Mouse (Mus musculus) limb, embryonic 12.5 days (tissue): ENCODE results near the gene Tcte2. TPM values are rescaled to one million over a fixed set of nuclear protein-coding genes. Genes with fewer than 3 reads are reported as not detected.

Experiments
- ATAC-seq: fragments of 200-750 bp; cut with Nextera tagmentation; 2 replicates; pipeline ENCODE4 v1.8.0; 2017; ENCODE audit warnings: low read depth, moderate TSS enrichment; ENCODE audit not compliant: insufficient number of reproducible peaks, insufficient read depth, low FRiP score, low TSS enrichment
- H3K27ac ChIP-seq: fragments of 300-500 bp; sonication (generic); 2 replicates; pipeline ENCODE4 v1.5.1; 2016; ENCODE audit warnings: mild to moderate bottlenecking, moderate library complexity
- H3K27me3 ChIP-seq: fragments of 300-500 bp; sonication (generic); 2 replicates; pipeline ENCODE4 v1.6.1; 2016; ENCODE audit warnings: mild to moderate bottlenecking, moderate library complexity
- H3K36me3 ChIP-seq: fragments of 300-500 bp; sonication (generic); 2 replicates; pipeline ENCODE4 v1.6.1; 2016; ENCODE audit warnings: mild to moderate bottlenecking, moderate library complexity
- H3K4me1 ChIP-seq: fragments of 300-500 bp; sonication (generic); replicated peaks from 2 replicates; pipeline ENCODE4 v1.6.1; 2016
- H3K4me2 ChIP-seq: fragments of 300-500 bp; sonication (generic); 2 replicates; pipeline ENCODE4 v1.6.1; 2016; ENCODE audit warnings: mild to moderate bottlenecking, moderate library complexity
- H3K4me3 ChIP-seq: fragments of 300-500 bp; sonication (generic); replicated peaks from 2 replicates; pipeline ENCODE4 v1.5.1; 2016; ENCODE audit warnings: mild to moderate bottlenecking
- H3K9ac ChIP-seq: fragments of 300-500 bp; sonication (generic); replicated peaks from 2 replicates; pipeline ENCODE4 v1.6.1; 2016; ENCODE audit warnings: mild to moderate bottlenecking, moderate library complexity
- H3K9me3 ChIP-seq: fragments of 300-500 bp; sonication (generic); 2 replicates; pipeline ENCODE4 v1.6.1; 2016; ENCODE audit warnings: mild to moderate bottlenecking, moderate library complexity
- WGBS: fragments of 180-500 bp; shearing (Covaris S2); methylation state at CpG from one replicate; pipeline ENCODE4 v1.1.7; 2016; 5-methylcytosine and 5-hydroxymethylcytosine counted together
- polyA plus RNA-seq: library from polyadenylated mRNA; unstranded; fragments of >200 nt; fragmentation: Nextera tagmentation; extraction: Ambion mirVana; gene quantifications from 2 replicates; pipeline ENCODE4 v1.2.1, GENCODE M21; 2016

Tcte2 gene
- polyA plus RNA-seq, 1 experiment from 2014 or later, result 5.7 TPM

DNA sequence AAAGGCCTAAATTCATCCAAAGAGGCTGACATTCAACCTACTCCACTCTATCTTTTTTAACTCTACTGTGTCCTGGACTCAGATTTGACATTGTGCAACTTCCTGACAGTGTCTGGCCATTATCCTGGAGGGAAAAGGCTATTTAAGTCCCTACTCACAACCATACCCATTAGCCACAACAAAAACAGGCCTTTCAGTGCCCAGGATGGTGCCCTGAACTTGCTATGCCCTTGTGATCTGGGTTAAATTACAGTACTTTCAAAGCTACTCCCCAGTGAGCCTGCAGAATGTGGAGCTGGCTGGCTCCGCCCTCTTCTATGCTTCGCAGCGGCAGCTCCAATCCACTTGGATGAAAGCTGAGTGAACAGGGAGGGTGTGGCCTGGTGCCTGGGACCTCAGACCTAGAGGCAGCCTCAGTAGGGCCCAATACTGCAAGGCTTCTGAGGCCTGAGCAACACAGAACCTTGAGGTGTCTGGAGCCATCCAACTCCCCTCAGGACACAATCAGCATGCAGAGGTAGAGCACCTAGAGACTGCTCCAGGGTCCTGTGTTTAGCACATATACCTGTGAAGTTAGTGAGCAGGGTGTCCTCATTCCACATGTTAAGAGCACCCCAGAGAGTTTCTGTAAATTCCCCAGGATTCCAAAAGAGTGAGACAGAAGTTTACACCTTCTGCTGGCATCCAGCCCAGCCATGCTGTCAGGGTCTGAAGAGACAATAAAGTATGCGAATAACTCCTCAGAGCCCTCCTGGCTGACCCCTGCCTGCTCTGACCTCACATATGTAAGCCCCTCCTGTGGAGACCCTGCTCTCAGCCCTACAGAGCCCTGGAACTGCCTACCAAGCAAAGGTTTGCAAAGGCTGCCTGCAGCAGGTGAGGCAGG lies 61.3 kb downstream of the Tcte2 start:
- no peak overlapping the region for H3K4me2 ChIP-seq
- 16% methylated on average over 4 of the region's 4 CpGs for WGBS
- H3K4me1 ChIP-seq, result peaks cover 33% of the 10 kb centered on the region
- no peak overlapping the region for H3K9ac ChIP-seq
- no peaks in the 10 kb centered on the region for H3K9me3 ChIP-seq
- no peaks in the 10 kb centered on the region for H3K27me3 ChIP-seq
- ATAC-seq, result peak; percentile 91
- no peak overlapping the region for H3K4me3 ChIP-seq
- H3K36me3 ChIP-seq, result no peaks in the 10 kb centered on the region
- peak overlapping the region; percentile 71 for H3K27ac ChIP-seq

DNA sequence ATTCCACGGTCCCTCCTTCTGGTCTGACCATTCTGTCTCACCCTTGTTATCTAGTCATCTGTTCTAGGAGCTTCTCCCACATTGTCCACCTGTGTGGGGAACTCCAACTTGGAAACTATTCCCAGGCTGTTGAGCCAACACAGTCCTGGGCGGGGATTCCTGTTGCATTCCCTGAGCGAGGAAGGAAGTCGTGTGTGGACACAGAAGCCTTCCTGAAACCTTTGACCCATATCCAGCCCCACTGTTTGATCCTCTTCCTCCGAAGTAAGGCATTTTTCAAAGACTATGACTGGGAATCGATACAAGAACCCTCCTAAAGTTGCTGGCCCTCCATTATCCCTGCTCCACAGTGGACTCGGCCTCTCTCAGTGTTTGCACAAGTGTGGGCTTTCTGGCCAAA lies 61.9 kb downstream of the Tcte2 start:
- Histone ChIP-seq H3K4me2 (no peak overlapping the region), H3K9me3 (no peaks in the 10 kb centered on the region), H3K36me3 (no peaks in the 10 kb centered on the region), H3K9ac (no peak overlapping the region), H3K4me3 (no peak overlapping the region), H3K27ac (peak overlapping the region; percentile 71), H3K4me1 (peaks cover 33% of the 10 kb centered on the region), H3K27me3 (no peaks in the 10 kb centered on the region)
- 69% methylated on average over 7 of the region's 7 CpGs for WGBS
- no peak for ATAC-seq

DNA sequence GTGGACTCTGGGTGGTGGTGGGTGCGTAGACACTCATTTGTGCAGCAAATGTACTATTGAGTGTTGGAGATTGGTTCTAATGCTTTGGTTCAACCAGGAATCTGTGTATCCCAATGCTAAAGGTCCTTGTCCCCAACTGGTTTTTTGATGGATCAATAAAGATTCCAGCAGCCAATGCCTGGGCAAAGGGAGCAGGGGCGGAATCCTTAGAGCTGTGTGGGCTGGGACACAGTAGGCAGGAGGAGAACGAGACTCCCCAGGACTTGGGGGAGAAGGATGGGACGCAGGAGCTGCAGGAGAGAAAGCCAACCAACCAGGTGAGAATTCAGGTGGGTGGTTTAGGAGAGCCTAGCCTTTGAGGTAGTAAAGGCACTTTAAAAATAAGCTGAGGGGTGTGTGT lies 63.4 kb downstream of the Tcte2 start:
- Histone ChIP-seq H3K4me3 (no peak overlapping the region), H3K9me3 (no peaks in the 10 kb centered on the region), H3K4me1 (peaks cover 25% of the 10 kb centered on the region), H3K4me2 (no peak overlapping the region), H3K36me3 (no peaks in the 10 kb centered on the region), H3K27ac (no peak overlapping the region), H3K27me3 (no peaks in the 10 kb centered on the region), H3K9ac (no peak overlapping the region)
- WGBS, result 85% methylated on average over 4 of the region's 4 CpGs
- no peak for ATAC-seq

DNA sequence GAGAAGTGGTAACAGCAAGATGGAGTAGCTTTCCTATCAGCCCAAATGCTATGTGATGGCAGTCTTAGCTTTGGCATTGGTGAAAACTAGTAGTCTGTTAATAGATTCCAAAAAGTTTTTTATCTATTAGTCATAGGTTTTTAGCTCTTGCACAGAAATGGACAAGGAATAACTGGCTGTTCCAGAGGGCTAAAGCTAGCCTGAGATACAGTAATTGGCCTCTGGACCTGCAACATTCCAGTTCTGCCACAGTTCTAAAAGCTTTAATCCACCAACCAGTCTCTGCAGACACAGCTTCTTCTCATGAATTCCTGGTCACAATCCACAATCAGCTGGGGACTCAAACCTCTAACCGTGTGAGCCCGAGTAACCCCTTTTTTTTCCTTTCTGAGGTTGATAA lies 64.0 kb downstream of the Tcte2 start:
- no peak overlapping the region for H3K4me2 ChIP-seq
- no peak overlapping the region for H3K27ac ChIP-seq
- no peak overlapping the region for H3K4me3 ChIP-seq
- H3K9ac ChIP-seq, result no peak overlapping the region
- 77% methylated on average over 2 of the region's 2 CpGs for WGBS
- peaks cover 23% of the 10 kb centered on the region for H3K4me1 ChIP-seq
- ATAC-seq, result no peak
- no peaks in the 10 kb centered on the region for H3K36me3 ChIP-seq
- H3K27me3 ChIP-seq, result no peaks in the 10 kb centered on the region
- no peaks in the 10 kb centered on the region for H3K9me3 ChIP-seq

DNA sequence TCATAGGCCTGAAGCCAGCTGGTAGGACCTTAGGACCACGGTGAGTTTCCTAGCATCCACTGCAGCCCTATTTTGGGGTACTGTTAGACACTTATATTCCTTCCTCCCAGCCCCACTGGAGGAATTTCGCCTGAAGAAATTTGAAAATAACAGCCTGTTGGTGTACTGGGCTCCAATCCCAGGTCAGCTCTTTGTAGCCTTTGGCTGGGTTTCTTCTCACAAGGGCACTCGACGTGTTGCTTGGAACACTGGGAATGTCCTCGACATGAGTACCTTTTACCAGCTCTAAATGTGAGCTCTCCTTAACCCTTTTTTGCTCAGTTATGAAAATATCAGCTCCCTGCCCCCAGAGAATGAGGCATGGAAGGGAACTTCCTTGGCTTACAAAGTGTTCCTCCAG lies 65.7 kb downstream of the Tcte2 start:
- Histone ChIP-seq H3K4me1 (peaks cover 14% of the 10 kb centered on the region), H3K4me3 (no peak overlapping the region), H3K27ac (no peak overlapping the region), H3K9me3 (no peaks in the 10 kb centered on the region), H3K9ac (no peak overlapping the region), H3K27me3 (no peaks in the 10 kb centered on the region), H3K4me2 (no peak overlapping the region), H3K36me3 (no peaks in the 10 kb centered on the region)
- no peak for ATAC-seq
- WGBS, result 85% methylated on average over 5 of the region's 5 CpGs

DNA sequence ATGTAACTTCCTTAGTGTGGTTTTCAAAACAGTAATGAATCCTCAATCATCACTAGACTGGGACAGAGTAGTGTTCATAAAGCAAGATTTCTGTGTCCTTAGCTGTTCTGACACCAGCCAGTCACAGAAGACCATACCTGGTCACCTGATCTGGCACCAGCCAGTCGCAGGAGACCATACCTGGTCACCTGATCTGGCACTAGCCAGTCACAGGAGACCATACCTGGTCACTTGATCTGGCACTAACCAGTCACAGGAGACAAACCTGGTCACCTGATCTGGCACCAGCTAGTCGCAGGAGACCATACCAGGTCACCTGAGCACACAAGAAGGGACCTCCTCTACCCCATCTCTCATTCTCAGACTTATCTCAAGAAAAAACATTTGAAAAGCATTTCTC lies 66.4 kb downstream of the Tcte2 start:
- no peak for ATAC-seq
- WGBS, result 91% methylated on average over 2 of the region's 2 CpGs
- Histone ChIP-seq H3K27ac (no peak overlapping the region), H3K27me3 (no peaks in the 10 kb centered on the region), H3K9me3 (no peaks in the 10 kb centered on the region), H3K4me1 (peaks cover 7% of the 10 kb centered on the region), H3K36me3 (no peaks in the 10 kb centered on the region), H3K4me3 (no peak overlapping the region), H3K4me2 (no peak overlapping the region), H3K9ac (no peak overlapping the region)

DNA sequence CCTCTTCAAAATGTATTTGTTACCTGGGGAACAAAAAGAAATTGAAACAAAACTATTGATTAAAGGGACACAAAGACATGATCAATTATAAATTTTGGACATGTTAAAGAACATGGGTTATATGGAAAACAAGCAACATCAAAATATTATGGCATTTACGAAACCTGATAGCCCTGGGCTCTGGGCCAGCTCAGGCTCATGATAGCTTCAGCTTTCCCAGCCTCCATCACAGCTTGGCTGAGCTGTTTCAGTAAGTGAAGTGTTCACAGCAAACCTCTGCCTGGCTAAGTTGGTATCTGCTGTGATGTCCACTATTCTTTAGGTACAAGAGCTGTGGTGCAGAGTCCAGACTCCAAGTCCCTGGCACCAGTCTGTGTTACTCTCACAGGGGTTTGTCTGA lies 67.4 kb downstream of the Tcte2 start:
- Histone ChIP-seq H3K27me3 (no peaks in the 10 kb centered on the region), H3K9ac (no peak overlapping the region), H3K9me3 (no peaks in the 10 kb centered on the region), H3K4me2 (no peak overlapping the region), H3K27ac (no peak overlapping the region), H3K36me3 (no peaks in the 10 kb centered on the region), H3K4me3 (no peak overlapping the region), H3K4me1 (no peaks in the 10 kb centered on the region)
- 77% methylated on average over 1 of the region's 1 CpGs for WGBS
- no peak for ATAC-seq

DNA sequence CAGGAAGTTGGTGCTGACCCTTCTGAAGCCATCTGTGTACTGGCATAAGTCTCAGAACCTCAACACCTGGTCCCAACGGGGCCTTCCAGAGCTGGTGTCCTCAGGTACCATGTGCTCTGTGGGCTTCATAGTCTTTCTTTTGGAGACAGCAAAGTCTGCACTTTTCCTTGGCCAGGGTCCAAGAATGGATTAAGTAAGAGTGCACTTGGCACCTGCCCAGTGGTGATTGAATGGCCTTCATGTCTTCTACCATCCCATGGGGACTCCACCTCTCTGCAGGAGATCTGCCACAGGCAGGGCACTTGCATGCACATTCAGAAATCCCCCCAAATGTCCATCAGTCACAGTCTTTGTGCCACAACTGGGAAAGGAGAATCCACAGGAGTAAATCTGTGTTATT lies 74.0 kb downstream of the Tcte2 start:
- H3K27me3 ChIP-seq, result no peaks in the 10 kb centered on the region

DNA sequence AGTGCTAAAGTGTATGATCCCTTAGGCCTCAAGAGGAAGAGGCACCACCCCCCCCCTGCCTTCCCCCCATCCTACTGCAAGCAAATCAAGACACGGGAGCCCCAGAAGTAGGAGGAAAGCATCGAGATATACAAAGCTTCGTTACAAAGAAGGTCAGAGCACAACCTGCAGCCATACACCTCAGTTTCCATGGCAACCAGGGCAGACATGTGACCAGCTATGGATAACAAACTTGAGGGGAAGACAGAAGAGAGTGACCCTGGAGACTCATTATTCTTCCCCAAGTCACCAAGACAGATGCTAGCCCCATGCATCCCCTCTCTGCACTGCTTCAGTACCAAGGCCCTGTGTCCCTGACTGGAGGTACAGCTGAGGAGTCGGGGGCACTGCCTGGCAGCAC lies 74.5 kb downstream of the Tcte2 start:
- H3K4me2 ChIP-seq, result no peak overlapping the region
- H3K4me3 ChIP-seq, result no peak overlapping the region
- no peaks in the 10 kb centered on the region for H3K9me3 ChIP-seq
- no peaks in the 10 kb centered on the region for H3K36me3 ChIP-seq
- WGBS, result 74% methylated on average over 4 of the region's 4 CpGs
- no peak overlapping the region for H3K9ac ChIP-seq
- no peaks in the 10 kb centered on the region for H3K27me3 ChIP-seq
- no peak for ATAC-seq
- no peak overlapping the region for H3K27ac ChIP-seq
- peaks cover 17% of the 10 kb centered on the region for H3K4me1 ChIP-seq

More for the DNA sequence above, 74.0 kb downstream of the Tcte2 start:
- no peak overlapping the region for H3K4me3 ChIP-seq
- WGBS, result 83% methylated on average over 1 of the region's 1 CpGs
- no peaks in the 10 kb centered on the region for H3K36me3 ChIP-seq
- no peaks in the 10 kb centered on the region for H3K9me3 ChIP-seq
- H3K4me2 ChIP-seq, result no peak overlapping the region
- no peak for ATAC-seq
- H3K9ac ChIP-seq, result no peak overlapping the region
- H3K27ac ChIP-seq, result no peak overlapping the region
- H3K4me1 ChIP-seq, result peaks cover 13% of the 10 kb centered on the region

DNA sequence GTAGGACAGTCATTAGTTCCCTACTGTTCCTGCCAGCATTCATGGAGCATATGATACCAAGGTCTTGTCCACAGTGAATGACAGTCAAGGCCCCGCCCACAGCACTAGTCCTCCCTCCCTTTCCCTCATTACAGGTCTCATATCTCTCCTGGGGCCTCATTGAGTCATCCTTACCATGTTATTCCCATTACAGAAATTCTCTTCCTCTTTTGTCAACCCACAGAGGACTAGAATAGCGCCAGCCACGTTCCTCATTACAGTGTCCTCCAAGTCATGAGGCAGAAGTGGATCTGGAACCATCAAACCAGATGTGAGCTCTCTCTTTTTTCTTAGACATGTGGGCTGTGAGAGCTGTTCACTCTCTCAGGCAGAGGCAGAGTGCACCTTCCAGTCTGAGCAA lies 76.0 kb downstream of the Tcte2 start:
- H3K9ac ChIP-seq, result no peak overlapping the region
- H3K27ac ChIP-seq, result no peak overlapping the region
- H3K4me1 ChIP-seq, result peaks cover 17% of the 10 kb centered on the region
- H3K4me3 ChIP-seq, result no peak overlapping the region
- WGBS, result 75% methylated on average over 3 of the region's 3 CpGs
- H3K36me3 ChIP-seq, result no peaks in the 10 kb centered on the region
- no peaks in the 10 kb centered on the region for H3K9me3 ChIP-seq
- no peaks in the 10 kb centered on the region for H3K27me3 ChIP-seq
- no peak for ATAC-seq
- no peak overlapping the region for H3K4me2 ChIP-seq

DNA sequence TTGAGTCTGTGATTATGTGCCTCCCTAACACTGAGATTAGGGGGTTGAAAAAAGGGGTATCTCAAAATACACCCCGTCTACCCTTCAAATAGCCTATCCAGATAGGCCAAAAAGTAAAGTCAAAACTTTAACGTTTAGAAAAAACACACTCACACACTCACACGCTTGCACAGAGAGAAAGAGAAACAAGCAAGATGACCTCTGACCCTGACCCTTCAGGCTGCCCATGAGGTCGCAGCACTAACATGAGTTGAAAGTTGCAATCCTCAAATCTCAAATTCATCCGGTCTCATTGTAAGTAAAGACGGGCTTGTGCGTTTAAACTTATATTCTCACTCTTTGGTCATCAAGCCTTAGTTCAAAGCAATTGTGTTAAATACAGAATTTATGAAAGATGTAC lies 77.4 kb downstream of the Tcte2 start:
- Histone ChIP-seq H3K4me3 (no peak overlapping the region), H3K9ac (no peak overlapping the region), H3K9me3 (no peaks in the 10 kb centered on the region), H3K27me3 (no peaks in the 10 kb centered on the region), H3K36me3 (no peaks in the 10 kb centered on the region), H3K27ac (no peak overlapping the region), H3K4me2 (no peak overlapping the region), H3K4me1 (peaks cover 17% of the 10 kb centered on the region)
- ATAC-seq, result no peak
- 72% methylated on average over 7 of the region's 7 CpGs for WGBS
